Mouse (Mus musculus) forebrain, embryonic 16.5 days (tissue): ENCODE measurements around the gene Scn4b. TPM values are rescaled to one million over a fixed set of nuclear protein-coding genes. Genes with fewer than 3 reads are reported as not detected.

Experiments
- ATAC-seq: fragments of 200-750 bp; cut with Nextera tagmentation; 2 replicates; pipeline ENCODE4 v1.8.0; 2017; ENCODE audit warnings: mild to moderate bottlenecking, moderate library complexity
- H3K27ac ChIP-seq: fragments of 300-500 bp; sonication (generic); 2 replicates; pipeline ENCODE4 v1.5.1; 2014; ENCODE audit warnings: low read length, control low read depth
- H3K27me3 ChIP-seq: fragments of 300-500 bp; sonication (generic); replicated peaks from 2 replicates; pipeline ENCODE4 v1.6.1; 2014; ENCODE audit warnings: low read length; ENCODE audit not compliant: control insufficient read depth, insufficient read depth
- H3K36me3 ChIP-seq: fragments of 300-500 bp; sonication (generic); 2 replicates; pipeline ENCODE4 v1.6.1; 2014; ENCODE audit not compliant: control insufficient read depth, insufficient read depth
- H3K4me1 ChIP-seq: fragments of 300-500 bp; sonication (generic); replicated peaks from 2 replicates; pipeline ENCODE4 v1.6.1; 2014; ENCODE audit warnings: low read length; ENCODE audit not compliant: control insufficient read depth, insufficient read depth
- H3K4me2 ChIP-seq: fragments of 300-500 bp; sonication (generic); 2 replicates; pipeline ENCODE4 v1.6.1; 2014; ENCODE audit warnings: mild to moderate bottlenecking, low read length, control low read depth
- H3K4me3 ChIP-seq: fragments of 300-500 bp; sonication (generic); replicated peaks from 2 replicates; pipeline ENCODE4 v1.5.1; 2014; ENCODE audit warnings: mild to moderate bottlenecking, low read length, control low read depth
- H3K9ac ChIP-seq: fragments of 300-500 bp; sonication (generic); replicated peaks from 2 replicates; pipeline ENCODE4 v1.6.1; 2014; ENCODE audit warnings: low read depth, low read length, control low read depth
- H3K9me3 ChIP-seq: fragments of 300-500 bp; sonication (generic); 2 replicates; pipeline ENCODE4 v1.6.1; 2016; ENCODE audit warnings: low read length; ENCODE audit not compliant: control insufficient read depth
- WGBS: fragments of 180-500 bp; shearing (Covaris S2); extraction: QIAGEN DNeasy Blood & Tissue Kit; methylation state at CpG from one replicate; pipeline ENCODE4 v1.1.7; 2014; 5-methylcytosine and 5-hydroxymethylcytosine counted together
- polyA plus RNA-seq: library from polyadenylated mRNA; unstranded; fragments of >200 nt; fragmentation: Nextera tagmentation; extraction: Ambion mirVana; gene quantifications from 2 replicates; pipeline ENCODE4 v1.2.1, GENCODE M21; 2015

The Scn4b gene
- polyA plus RNA-seq, 1 experiment from 2014 or later = 0.24 TPM

DNA sequence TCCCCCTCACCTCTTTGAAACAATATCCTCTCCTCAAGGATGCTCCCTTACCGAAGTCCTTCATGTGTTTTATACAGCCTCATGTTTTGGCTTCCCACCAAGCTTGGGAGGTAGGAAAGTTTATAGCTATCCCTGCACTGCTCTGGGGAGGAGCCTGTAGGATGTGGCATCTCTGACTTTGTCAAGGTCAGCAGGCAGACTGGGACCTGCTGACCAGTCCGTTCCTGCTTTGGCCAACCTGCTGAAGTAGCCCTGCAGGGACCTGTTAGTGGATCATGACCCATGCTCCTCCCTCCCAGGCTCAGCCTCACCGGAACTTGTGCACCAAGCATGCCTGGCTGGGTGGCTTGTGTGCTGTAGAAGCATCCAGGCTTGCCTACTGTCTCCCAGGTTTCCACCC lies 4.5 kb downstream of the Scn4b start:
- no peaks in the 10 kb centered on the region for H3K36me3 ChIP-seq
- H3K9ac ChIP-seq = no peak overlapping the region
- H3K4me3 ChIP-seq = no peak overlapping the region
- H3K9me3 ChIP-seq = no peaks in the 10 kb centered on the region
- H3K27me3 ChIP-seq = peaks cover 82% of the 10 kb centered on the region
- ATAC-seq = no peak
- H3K27ac ChIP-seq = no peak overlapping the region
- H3K4me1 ChIP-seq = peaks cover 20% of the 10 kb centered on the region
- H3K4me2 ChIP-seq = no peak overlapping the region
- 63% methylated on average over 3 of the region's 3 CpGs for WGBS

- Histone ChIP-seq H3K36me3 (no peaks in the 10 kb centered on the region), H3K9me3 (no peaks in the 10 kb centered on the region), H3K4me1 (peaks cover 5% of the 10 kb centered on the region), H3K27me3 (peaks cover 59% of the 10 kb centered on the region), H3K27ac (no peak overlapping the region), H3K4me3 (peak overlapping the region; percentile 37), H3K9ac (peak overlapping the region; percentile 31), H3K4me2 (peak overlapping the region; percentile 60)
- peak; percentile 33; the same call in 1 of the 2 replicates for ATAC-seq
- WGBS = 3% methylated on average over 27 of the region's 27 CpGs
Observed at GRCm38 (mm10) chr9:45145533-45146266, 7.5 kb downstream of the Scn4b start.

GRCm38 (mm10) chr9:45146267-45146597 lies 8.0 kb downstream of the Scn4b start:
- peak overlapping the region; percentile 37 for H3K4me3 ChIP-seq
- H3K4me1 ChIP-seq = peaks cover 5% of the 10 kb centered on the region
- H3K9me3 ChIP-seq = no peaks in the 10 kb centered on the region
- H3K4me2 ChIP-seq = peak overlapping the region; percentile 60
- peak overlapping the region; percentile 31 for H3K9ac ChIP-seq
- no peak for ATAC-seq
- H3K27ac ChIP-seq = no peak overlapping the region
- 3% methylated on average over 5 of the region's 5 CpGs for WGBS
- peaks cover 58% of the 10 kb centered on the region for H3K27me3 ChIP-seq
- no peaks in the 10 kb centered on the region for H3K36me3 ChIP-seq

DNA sequence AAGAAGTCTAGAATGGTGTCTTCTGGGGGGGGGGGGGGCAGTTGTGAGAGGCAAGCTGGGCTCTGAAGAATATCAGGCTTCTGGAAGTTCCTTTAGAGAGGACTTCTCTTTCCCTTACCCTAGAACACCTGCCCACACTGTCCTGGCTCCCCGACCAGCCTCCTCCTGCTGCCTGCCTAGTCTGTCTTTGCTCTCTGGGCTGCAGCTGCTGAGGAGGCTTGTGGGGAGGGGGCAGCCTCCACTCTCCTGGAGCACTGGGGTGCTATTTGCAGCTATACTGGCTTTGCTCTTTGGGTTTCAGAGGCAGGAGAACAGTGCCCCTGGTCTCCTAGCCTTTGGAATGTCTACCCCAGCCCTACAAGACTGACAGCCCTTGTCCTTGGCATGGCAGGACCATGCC lies 12.7 kb downstream of the Scn4b start:
- no peak overlapping the region for H3K9ac ChIP-seq
- no peaks in the 10 kb centered on the region for H3K36me3 ChIP-seq
- H3K9me3 ChIP-seq = no peaks in the 10 kb centered on the region
- peaks cover 2% of the 10 kb centered on the region for H3K4me1 ChIP-seq
- no peak overlapping the region for H3K4me3 ChIP-seq
- 33% methylated on average over 1 of the region's 1 CpGs for WGBS
- H3K27me3 ChIP-seq = peaks cover 19% of the 10 kb centered on the region
- ATAC-seq = no peak
- no peak overlapping the region for H3K27ac ChIP-seq
- H3K4me2 ChIP-seq = no peak overlapping the region

GRCm38 (mm10) chr9:45153361-45153760 lies 15.2 kb downstream of the Scn4b start:
- no peak overlapping the region for H3K4me2 ChIP-seq
- H3K27me3 ChIP-seq = 0 out of 2 replicates have a peak, but pooled peaks cover under 1% of the 10 kb centered on the region
- no peak overlapping the region for H3K27ac ChIP-seq
- ATAC-seq = no peak
- no peak overlapping the region for H3K9ac ChIP-seq
- no peaks in the 10 kb centered on the region for H3K36me3 ChIP-seq
- no peaks in the 10 kb centered on the region for H3K9me3 ChIP-seq
- H3K4me3 ChIP-seq = no peak overlapping the region
- 75% methylated on average over 7 of the region's 7 CpGs for WGBS
- no peaks in the 10 kb centered on the region for H3K4me1 ChIP-seq

DNA sequence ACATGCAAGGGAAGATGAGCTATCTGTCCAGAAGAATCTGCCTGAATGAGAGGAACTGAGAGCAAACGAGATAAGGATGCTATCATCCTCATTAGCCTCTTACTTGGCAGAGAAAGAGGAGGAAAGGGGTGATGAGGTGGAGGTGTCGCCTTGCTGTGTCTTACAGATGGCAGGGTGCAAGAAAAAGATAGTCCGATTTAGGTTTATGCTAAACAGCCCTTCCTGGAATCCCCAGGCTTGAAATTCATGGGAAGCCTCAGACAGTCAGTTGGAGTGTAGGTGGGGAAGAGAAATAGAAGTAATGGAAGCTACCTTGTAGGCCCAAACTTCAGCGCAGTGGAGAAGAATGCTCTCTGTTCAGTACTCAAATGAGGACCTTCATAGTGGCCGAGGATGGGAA lies 29.7 kb downstream of the Scn4b start:
- Histone ChIP-seq H3K9ac (no peak overlapping the region), H3K27ac (no peak overlapping the region), H3K36me3 (no peaks in the 10 kb centered on the region), H3K4me3 (no peak overlapping the region), H3K4me1 (no peaks in the 10 kb centered on the region), H3K4me2 (no peak overlapping the region), H3K27me3 (no peaks in the 10 kb centered on the region), H3K9me3 (no peaks in the 10 kb centered on the region)
- ATAC-seq = no peak
- 74% methylated on average over 5 of the region's 5 CpGs for WGBS

DNA sequence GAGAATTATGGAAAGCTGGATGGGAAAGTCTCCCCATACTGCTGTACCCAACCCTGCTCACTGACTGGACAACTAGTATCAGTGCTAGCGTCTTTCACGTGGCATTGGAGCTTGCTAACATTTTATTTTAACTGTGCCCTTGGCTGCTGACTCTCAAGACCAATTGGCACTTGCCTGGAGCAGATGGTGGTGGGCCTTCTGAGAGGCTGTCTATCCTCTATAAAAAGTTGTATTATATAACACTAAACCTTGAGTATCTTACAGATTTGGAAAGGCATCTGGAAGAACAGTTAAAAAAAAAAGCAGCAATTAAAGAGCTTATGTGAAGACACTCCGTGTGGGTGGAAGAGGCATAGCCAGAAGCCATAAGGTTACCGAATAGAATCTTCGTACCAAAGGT lies 32.0 kb downstream of the Scn4b start:
- no peaks in the 10 kb centered on the region for H3K9me3 ChIP-seq
- WGBS = 89% methylated on average over 5 of the region's 5 CpGs
- H3K27me3 ChIP-seq = no peaks in the 10 kb centered on the region
- no peaks in the 10 kb centered on the region for H3K4me1 ChIP-seq
- no peak overlapping the region for H3K4me3 ChIP-seq
- H3K9ac ChIP-seq = no peak overlapping the region
- no peak for ATAC-seq
- no peaks in the 10 kb centered on the region for H3K36me3 ChIP-seq
- no peak overlapping the region for H3K4me2 ChIP-seq
- no peak overlapping the region for H3K27ac ChIP-seq

- H3K4me1 ChIP-seq = no peaks in the 10 kb centered on the region
- H3K9me3 ChIP-seq = no peaks in the 10 kb centered on the region
- H3K36me3 ChIP-seq = no peaks in the 10 kb centered on the region
- H3K9ac ChIP-seq = no peak overlapping the region
- ATAC-seq = no peak
- WGBS = 72% methylated on average over 1 of the region's 1 CpGs
- no peak overlapping the region for H3K4me2 ChIP-seq
- H3K27me3 ChIP-seq = no peaks in the 10 kb centered on the region
- no peak overlapping the region for H3K27ac ChIP-seq
- H3K4me3 ChIP-seq = no peak overlapping the region
Observed at GRCm38 (mm10) chr9:45171073-45171610, 32.9 kb downstream of the Scn4b start.

GRCm38 (mm10) chr9:45173475-45173874 lies 35.3 kb downstream of the Scn4b start:
- 72% methylated on average over 3 of the region's 3 CpGs for WGBS
- H3K4me2 ChIP-seq = no peak overlapping the region
- H3K27me3 ChIP-seq = no peaks in the 10 kb centered on the region
- no peak overlapping the region for H3K9ac ChIP-seq
- no peak overlapping the region for H3K4me3 ChIP-seq
- no peaks in the 10 kb centered on the region for H3K9me3 ChIP-seq
- ATAC-seq = no peak
- H3K36me3 ChIP-seq = no peaks in the 10 kb centered on the region
- no peaks in the 10 kb centered on the region for H3K4me1 ChIP-seq
- H3K27ac ChIP-seq = no peak overlapping the region
